Mouse (Mus musculus) stomach, embryonic 16.5 days (tissue): ENCODE data around the gene Rtl8a. TPM values are rescaled to one million over a fixed set of nuclear protein-coding genes. Genes with fewer than 3 reads are reported as not detected.
"Not testable (repeated sequence)": the region's sequence is repeated elsewhere in the genome, so short reads cannot be mapped to it uniquely, and the experiment has no call there.

Source experiments
- ATAC-seq: fragments of 200-750 bp; cut with Nextera tagmentation; 2 replicates; pipeline ENCODE4 v1.8.0; 2017; ENCODE audit warnings: moderate number of reproducible peaks, moderate TSS enrichment; ENCODE audit not compliant: insufficient read depth, low FRiP score
- H3K27ac ChIP-seq: fragments of 300-500 bp; sonication (generic); 2 replicates; pipeline ENCODE4 v1.5.1; 2014; ENCODE audit warnings: low read length
- H3K27me3 ChIP-seq: fragments of 300-500 bp; sonication (generic); 2 replicates; pipeline ENCODE4 v1.6.1; 2014; ENCODE audit warnings: low read length, control low read depth, mixed read lengths; ENCODE audit not compliant: control insufficient read depth, insufficient read depth
- H3K36me3 ChIP-seq: fragments of 300-500 bp; sonication (generic); 2 replicates; pipeline ENCODE4 v1.6.1; 2014; ENCODE audit warnings: low read length; ENCODE audit not compliant: control insufficient read depth, insufficient read depth
- H3K4me1 ChIP-seq: fragments of 300-500 bp; sonication (generic); 2 replicates; pipeline ENCODE4 v1.6.1; 2014; ENCODE audit warnings: low read length, control low read depth, mixed read lengths; ENCODE audit not compliant: control insufficient read depth, insufficient read depth
- H3K4me2 ChIP-seq: fragments of 300-500 bp; sonication (generic); 2 replicates; pipeline ENCODE4 v1.6.1; 2014; ENCODE audit warnings: low read depth, low read length, mixed read lengths
- H3K4me3 ChIP-seq: fragments of 300-500 bp; sonication (generic); replicated peaks from 2 replicates; pipeline ENCODE4 v1.5.1; 2014; ENCODE audit warnings: mild to moderate bottlenecking, low read length
- H3K9ac ChIP-seq: fragments of 300-500 bp; sonication (generic); 2 replicates; pipeline ENCODE4 v1.6.1; 2014; ENCODE audit warnings: low read length
- H3K9me3 ChIP-seq: fragments of 300-500 bp; sonication (generic); replicated peaks from 2 replicates; pipeline ENCODE4 v1.6.1; 2016; ENCODE audit warnings: low read length, control low read depth; ENCODE audit not compliant: control insufficient read depth
- WGBS: fragments of 180-500 bp; shearing (Covaris S2); extraction: QIAGEN DNeasy Blood & Tissue Kit; methylation state at CpG from one replicate; pipeline ENCODE4 v1.1.7; 2014; 5-methylcytosine and 5-hydroxymethylcytosine counted together
- polyA plus RNA-seq: library from polyadenylated mRNA; unstranded; fragments of >200 nt; fragmentation: Nextera tagmentation; extraction: Ambion mirVana; gene quantifications from 2 replicates; pipeline ENCODE4 v1.2.1, GENCODE M21; 2015

The Rtl8a gene
- polyA plus RNA-seq, 1 experiment from 2014 or later, result 44.7 TPM

- not testable (repeated sequence) for H3K27ac ChIP-seq, H3K9me3 ChIP-seq, H3K4me1 ChIP-seq, H3K36me3 ChIP-seq, ATAC-seq, H3K27me3 ChIP-seq, H3K9ac ChIP-seq, H3K4me2 ChIP-seq, H3K4me3 ChIP-seq
- 52% methylated on average over 4 of the region's 4 CpGs for WGBS
Observed at GRCm38 (mm10) chrX:53652917-53653316, 9.4 kb upstream of the Rtl8a start.

DNA sequence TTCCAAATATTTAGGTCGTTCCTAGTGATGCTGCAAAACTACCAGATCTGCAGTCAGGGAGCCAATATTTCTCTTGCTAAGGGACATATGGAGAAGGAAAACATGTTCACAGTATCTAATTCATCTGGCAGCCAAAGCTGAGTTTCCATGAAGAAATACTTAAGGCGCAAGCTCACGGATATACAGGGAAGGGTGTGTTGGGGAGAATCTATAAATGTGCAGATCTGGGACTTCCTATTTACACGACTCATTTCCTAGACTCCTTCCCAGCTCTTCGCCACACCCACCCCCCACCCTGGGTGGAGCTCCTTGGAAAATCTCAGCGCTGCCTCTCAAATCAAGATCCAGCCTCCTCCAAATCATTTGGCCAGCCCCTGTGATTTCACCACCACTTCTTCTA is 2.4 kb upstream of the Rtl8a start:
- H3K27me3 ChIP-seq, result no peaks in the 10 kb centered on the region
- H3K4me2 ChIP-seq, result no peak overlapping the region
- H3K27ac ChIP-seq, result no peak overlapping the region
- H3K4me3 ChIP-seq, result no peak overlapping the region
- H3K36me3 ChIP-seq, result no peaks in the 10 kb centered on the region
- ATAC-seq, result no peak
- no peak overlapping the region for H3K9ac ChIP-seq
- H3K9me3 ChIP-seq, result no peaks in the 10 kb centered on the region
- 63% methylated on average over 6 of the region's 6 CpGs for WGBS
- no peaks in the 10 kb centered on the region for H3K4me1 ChIP-seq

- 0 out of 2 replicates have a peak, but pooled peaks have one; percentile 8 for ATAC-seq
- H3K36me3 ChIP-seq, H3K4me1 ChIP-seq, H3K4me3 ChIP-seq, H3K9me3 ChIP-seq, H3K27ac ChIP-seq, H3K9ac ChIP-seq, H3K4me2 ChIP-seq, H3K27me3 ChIP-seq: not testable (repeated sequence)
- WGBS, result 71% methylated on average over 4 of the region's 4 CpGs
Observed at GRCm38 (mm10) chrX:53642604-53642979, 890 bp downstream of the Rtl8a start.

DNA sequence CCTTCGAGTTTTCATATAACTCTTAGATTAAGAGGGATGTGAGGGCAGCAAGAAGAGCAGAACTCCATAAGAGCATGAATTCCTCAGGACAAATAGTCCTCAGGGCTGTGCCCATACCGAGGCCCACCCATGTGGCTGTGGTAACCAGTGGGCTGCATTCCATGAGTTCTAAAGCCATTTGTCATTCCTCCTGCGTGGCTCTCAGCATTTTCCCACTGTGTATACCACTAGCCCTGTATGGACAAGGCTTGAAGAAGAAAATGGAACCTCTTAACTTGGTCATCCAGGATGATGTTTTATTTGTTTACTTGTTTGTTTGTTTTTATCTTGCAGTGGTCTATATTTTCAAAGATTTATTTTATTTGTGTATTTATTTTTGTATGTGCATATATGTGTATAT is 5.4 kb downstream of the Rtl8a start:
- not testable (repeated sequence) for H3K36me3 ChIP-seq, H3K27me3 ChIP-seq, H3K27ac ChIP-seq, H3K4me3 ChIP-seq, H3K4me2 ChIP-seq, ATAC-seq, H3K9me3 ChIP-seq, H3K4me1 ChIP-seq, H3K9ac ChIP-seq
- WGBS, result 47% methylated on average over 3 of the region's 3 CpGs

DNA sequence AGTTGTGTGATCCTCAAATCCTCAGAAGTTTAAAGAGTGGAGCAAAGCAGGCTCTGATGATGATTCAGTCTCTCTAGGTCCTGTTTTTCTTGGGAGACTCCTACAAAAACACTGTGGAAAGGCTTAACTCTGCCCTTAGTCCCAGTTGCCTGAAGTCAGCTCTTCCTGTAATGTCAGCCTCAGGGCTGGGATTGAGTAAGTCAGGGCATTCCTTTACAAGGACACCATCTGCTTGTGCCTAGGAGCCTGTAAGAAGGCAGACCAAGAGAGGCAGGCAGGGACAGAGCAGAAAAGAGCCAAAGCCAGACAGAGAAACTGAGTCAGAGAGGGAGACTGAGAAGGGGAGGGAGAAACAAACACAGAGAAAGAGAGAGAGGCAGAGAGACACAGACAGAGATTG is 32.1 kb downstream of the Rtl8a start:
- not testable (repeated sequence) for H3K4me2 ChIP-seq, H3K9ac ChIP-seq, H3K36me3 ChIP-seq, H3K27me3 ChIP-seq, H3K4me3 ChIP-seq, H3K4me1 ChIP-seq, H3K27ac ChIP-seq, H3K9me3 ChIP-seq, ATAC-seq

DNA sequence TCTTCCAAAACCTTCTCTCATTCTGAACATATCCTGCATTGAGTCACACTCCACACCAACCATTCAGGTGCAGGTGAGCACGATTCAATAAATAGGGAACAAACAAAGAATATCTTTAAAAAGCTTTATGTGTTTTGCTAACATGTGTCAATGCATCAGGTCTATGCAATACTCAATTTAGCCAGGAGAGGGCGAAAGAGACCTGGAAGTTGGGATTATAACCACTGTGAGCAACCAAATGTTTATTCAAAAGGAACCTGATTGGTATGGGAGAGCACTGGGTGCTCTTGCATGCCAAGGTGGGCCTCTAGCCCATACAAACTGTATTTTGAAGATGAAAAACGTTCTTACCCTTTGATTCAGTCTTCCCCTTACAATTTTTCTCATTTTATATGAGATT is 32.9 kb downstream of the Rtl8a start:
- H3K4me2 ChIP-seq, result no peak overlapping the region
- H3K36me3 ChIP-seq, result no peaks in the 10 kb centered on the region
- no peaks in the 10 kb centered on the region for H3K9me3 ChIP-seq
- no peak overlapping the region for H3K4me3 ChIP-seq
- H3K9ac ChIP-seq, result no peak overlapping the region
- no peak overlapping the region for H3K27ac ChIP-seq
- ATAC-seq, result no peak
- H3K27me3 ChIP-seq, result no peaks in the 10 kb centered on the region
- 3% methylated on average over 3 of the region's 3 CpGs for WGBS
- no peaks in the 10 kb centered on the region for H3K4me1 ChIP-seq

- H3K4me3 ChIP-seq, result peak within 1 kb of the TSS; percentile 49
- ATAC-seq, H3K27me3 ChIP-seq, H3K27ac ChIP-seq, H3K36me3 ChIP-seq, H3K9me3 ChIP-seq, H3K4me1 ChIP-seq: not testable (repeated sequence)
- WGBS, result 81% methylated on average over 2 of the region's 4 CpGs
- H3K9ac ChIP-seq, result peak within 1 kb of the TSS; percentile 70
- H3K4me2 ChIP-seq, result peak within 1 kb of the TSS; percentile 45
Observed at GRCm38 (mm10) chrX:53608879-53609278, 34.6 kb downstream of the Rtl8a start, which contains the start of gene Gm14597. Gene Gm14597, minus strand, starts transcription at chrX:53608979.

- Histone ChIP-seq H3K9me3 (no peaks in the 10 kb centered on the region), H3K27ac (no peak overlapping the region), H3K4me3 (peak overlapping the region; percentile 49), H3K9ac (peak overlapping the region; percentile 70), H3K4me2 (peak overlapping the region; percentile 45), H3K36me3 (no peaks in the 10 kb centered on the region), H3K4me1 (no peaks in the 10 kb centered on the region), H3K27me3 (no peaks in the 10 kb centered on the region)
- peak; percentile 47 for ATAC-seq
- 25% methylated on average over 16 of the region's 18 CpGs for WGBS
Observed at GRCm38 (mm10) chrX:53608122-53608813, 35.2 kb downstream of the Rtl8a start.

- Histone ChIP-seq H3K9ac (peak within 1 kb of the TSS; percentile 70), H3K4me3 (peak within 1 kb of the TSS; percentile 49), H3K4me1 (no peaks in the 10 kb centered on the region), H3K9me3 (no peaks in the 10 kb centered on the region), H3K27me3 (no peaks in the 10 kb centered on the region), H3K27ac (no peak within 1 kb of the TSS), H3K36me3 (no peaks in the 10 kb centered on the region), H3K4me2 (peak within 1 kb of the TSS; percentile 45)
- WGBS, result 20% methylated on average over 20 of the region's 20 CpGs
- ATAC-seq, result peak; percentile 84; the same call in 1 of the 2 replicates
Observed at GRCm38 (mm10) chrX:53607242-53608121, 36.0 kb downstream of the Rtl8a start, which contains the start of gene Rtl8c. Gene Rtl8c, plus strand, starts transcription at chrX:53608032.
